Mouse (Mus musculus) telencephalon, adult 2 months (tissue): ENCODE data around the gene Car2.
A peak's percentile ranks its signal among the peaks of the same experiment; 100 is the strongest.

Experiments used
- DNase-seq: peaks from one replicate; pipeline ENCODE4 v3.0.0-alpha.2; 2011; ENCODE audit warnings: low read depth, low spot score

Car2 gene

GRCm38 (mm10) chr3:14878749-14879223 is 7.3 kb upstream of the Car2 start:
- no peak for DNase-seq

GRCm38 (mm10) chr3:14879293-14879692 is 6.8 kb upstream of the Car2 start:
- no peak for DNase-seq

- DNase-seq, result no peak
These were observed 5.8 kb upstream of the Car2 start for GRCm38 (mm10) chr3:14880277-14880676.

- DNase-seq, result no peak
These were observed 4.1 kb upstream of the Car2 start for GRCm38 (mm10) chr3:14882005-14882404.

GRCm38 (mm10) chr3:14882756-14883155 is 3.3 kb upstream of the Car2 start:
- no peak for DNase-seq

GRCm38 (mm10) chr3:14884826-14885225 is 1.2 kb upstream of the Car2 start:
- no peak for DNase-seq

- no peak for DNase-seq
These were observed 1.1 kb downstream of the Car2 start for GRCm38 (mm10) chr3:14887134-14887666.

GRCm38 (mm10) chr3:14887686-14888295 is 1.7 kb downstream of the Car2 start:
- DNase-seq, result no peak

GRCm38 (mm10) chr3:14888549-14888948 is 2.5 kb downstream of the Car2 start:
- no peak for DNase-seq

GRCm38 (mm10) chr3:14889085-14889484 is 3.0 kb downstream of the Car2 start:
- no peak for DNase-seq

- no peak for DNase-seq
These were observed 3.8 kb downstream of the Car2 start for GRCm38 (mm10) chr3:14889716-14890409.

- no peak for DNase-seq
These were observed 6.9 kb downstream of the Car2 start for GRCm38 (mm10) chr3:14892991-14893390.

- no peak for DNase-seq
These were observed 7.6 kb downstream of the Car2 start for GRCm38 (mm10) chr3:14893700-14894099.

GRCm38 (mm10) chr3:14895333-14895732 is 9.3 kb downstream of the Car2 start:
- DNase-seq, result no peak

- DNase-seq, result no peak
These were observed 11.7 kb downstream of the Car2 start for GRCm38 (mm10) chr3:14897770-14898169.

- no peak for DNase-seq
These were observed 17.3 kb downstream of the Car2 start for GRCm38 (mm10) chr3:14903380-14903779.

GRCm38 (mm10) chr3:14904165-14904564 is 18.1 kb downstream of the Car2 start:
- no peak for DNase-seq

GRCm38 (mm10) chr3:14907271-14907670 is 21.2 kb downstream of the Car2 start:
- no peak for DNase-seq

- no peak for DNase-seq
These were observed 26.0 kb downstream of the Car2 start for GRCm38 (mm10) chr3:14911992-14912582.

- DNase-seq, result no peak
These were observed 27.7 kb downstream of the Car2 start for GRCm38 (mm10) chr3:14913774-14914173.

GRCm38 (mm10) chr3:14915355-14915754 is 29.3 kb downstream of the Car2 start:
- DNase-seq, result no peak

GRCm38 (mm10) chr3:14917261-14917660 is 31.2 kb downstream of the Car2 start:
- peak; percentile 12 for DNase-seq

GRCm38 (mm10) chr3:14944706-14945105 is 58.6 kb downstream of the Car2 start:
- DNase-seq, result no peak
